Mouse (Mus musculus): ENCODE data around the gene Specc1l.

Specc1l gene

DNA sequence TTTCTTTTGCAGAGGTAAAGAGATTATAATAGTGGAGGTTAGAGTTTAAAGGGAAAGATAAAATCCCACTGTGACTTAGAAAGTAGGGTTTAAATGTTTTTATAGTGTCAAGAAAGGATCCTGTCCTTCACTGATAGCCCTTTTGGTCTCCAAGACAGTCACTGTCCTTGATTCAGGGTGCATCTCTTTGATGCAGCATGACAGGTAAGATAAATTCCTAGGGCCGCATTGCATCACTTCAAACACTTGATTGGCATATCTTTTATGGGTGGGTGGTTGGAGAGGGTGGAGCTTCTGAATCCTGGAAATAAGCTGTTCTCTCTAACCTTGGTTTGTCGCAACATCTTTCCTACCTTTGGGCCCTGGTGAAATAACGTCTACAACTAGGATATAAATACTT lies 15.5 kb downstream of the Specc1l start:
- DNase-seq, result no peak

GRCm38 (mm10) chr10:75230572-75230971 lies 18.7 kb downstream of the Specc1l start:
- no peak for DNase-seq

GRCm38 (mm10) chr10:75231876-75232275 lies 20.0 kb downstream of the Specc1l start:
- DNase-seq, result no peak

DNA sequence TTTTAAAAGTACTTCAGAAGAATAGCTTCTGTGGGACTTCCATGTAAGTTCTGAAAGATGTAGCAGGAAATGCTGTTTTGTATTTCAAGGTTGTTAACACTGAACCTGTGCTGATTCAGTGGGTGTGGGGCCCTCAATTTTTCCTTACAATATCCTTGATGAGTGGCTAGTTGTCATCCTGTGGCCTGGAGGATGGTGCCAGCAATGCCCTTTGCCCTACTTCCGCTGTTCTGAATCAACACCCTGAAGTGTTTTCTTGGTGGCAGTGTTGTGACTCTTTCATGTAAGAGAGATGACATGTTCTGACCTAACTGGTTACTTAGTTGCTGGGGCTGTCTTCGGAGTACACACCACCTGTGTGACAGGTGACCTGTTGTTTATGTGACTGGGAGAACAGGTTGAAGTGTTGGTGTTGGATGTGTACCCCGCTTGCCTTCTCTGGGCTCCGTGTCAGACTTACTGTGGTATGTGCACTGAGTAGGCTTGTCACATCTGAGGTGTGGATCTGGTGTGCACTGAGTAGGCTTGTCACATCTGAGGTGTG lies 20.8 kb downstream of the Specc1l start:
- no peak for DNase-seq

GRCm38 (mm10) chr10:75233489-75233888 lies 21.6 kb downstream of the Specc1l start:
- DNase-seq, result peak; percentile 8

GRCm38 (mm10) chr10:75235726-75236125 lies 23.9 kb downstream of the Specc1l start:
- no peak for DNase-seq

GRCm38 (mm10) chr10:75236156-75236555 lies 24.3 kb downstream of the Specc1l start:
- no peak for DNase-seq

DNA sequence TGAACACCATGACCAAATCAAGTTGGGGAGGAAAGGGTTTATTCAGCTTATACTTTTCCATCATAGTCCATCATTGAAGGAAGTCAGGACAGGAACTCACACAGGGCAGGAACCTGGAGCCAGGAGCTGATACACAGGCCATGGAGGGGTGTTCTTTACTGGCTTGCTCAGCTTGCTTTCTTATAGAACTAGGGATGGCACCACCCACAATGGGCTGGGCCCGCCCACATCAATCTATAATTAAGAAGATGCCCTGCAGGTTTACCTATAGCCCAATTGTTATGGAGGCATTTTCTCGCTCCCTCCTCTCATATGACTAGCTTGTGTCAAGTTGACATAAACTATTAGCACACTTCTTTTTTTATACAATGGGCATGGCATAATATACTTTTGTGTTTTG lies 25.3 kb downstream of the Specc1l start:
- DNase-seq, result no peak

- no peak for DNase-seq
Measured at GRCm38 (mm10) chr10:75240583-75241250, 28.8 kb downstream of the Specc1l start.

- DNase-seq, result no peak
Measured at GRCm38 (mm10) chr10:75245806-75246205, 33.9 kb downstream of the Specc1l start.

- no peak for DNase-seq
Measured at GRCm38 (mm10) chr10:75246331-75246730, 34.5 kb downstream of the Specc1l start.

DNA sequence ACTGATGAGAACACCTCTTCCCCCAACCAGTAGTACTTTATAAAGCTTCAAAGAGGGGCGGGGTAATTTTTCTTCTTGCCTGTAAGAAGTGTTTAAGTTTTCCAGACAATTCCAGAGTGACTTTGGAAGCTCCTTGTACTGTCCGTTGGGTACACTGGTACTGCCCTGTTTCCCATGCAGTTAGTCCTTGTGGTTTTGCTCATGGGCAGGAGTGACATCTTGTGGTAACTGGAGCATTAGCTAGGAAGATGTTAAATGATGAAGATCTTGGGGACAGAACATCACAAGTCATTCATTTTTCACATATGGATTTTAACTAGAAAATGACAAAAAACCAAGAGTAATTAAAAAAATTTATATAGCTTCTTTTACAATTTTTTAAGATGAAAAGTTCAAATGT lies 39.1 kb downstream of the Specc1l start:
- peak; percentile 12 for DNase-seq

- peak; percentile 34 for DNase-seq
Measured at GRCm38 (mm10) chr10:75252301-75253022, 40.6 kb downstream of the Specc1l start.

DNA sequence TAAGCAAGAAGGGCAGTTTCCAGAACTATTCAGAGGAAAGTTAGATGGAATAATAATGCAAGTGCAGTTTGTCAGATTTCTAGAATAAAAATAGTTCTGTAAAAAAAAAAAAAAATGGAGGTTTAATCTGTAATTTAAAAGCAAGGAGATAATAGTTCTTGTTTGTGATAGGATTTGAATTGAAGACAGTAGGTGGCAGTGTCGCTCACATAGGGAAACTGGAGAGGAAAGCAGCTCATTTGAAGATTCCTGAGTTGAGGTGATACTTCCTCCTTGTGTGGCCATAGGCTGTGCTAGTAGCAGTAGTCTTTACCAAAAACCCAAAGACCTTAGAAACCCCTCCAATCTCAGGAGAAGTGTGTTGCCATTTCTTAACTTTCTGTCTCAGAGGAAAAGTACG lies 43.2 kb downstream of the Specc1l start:
- peak; percentile 43 for DNase-seq

DNA sequence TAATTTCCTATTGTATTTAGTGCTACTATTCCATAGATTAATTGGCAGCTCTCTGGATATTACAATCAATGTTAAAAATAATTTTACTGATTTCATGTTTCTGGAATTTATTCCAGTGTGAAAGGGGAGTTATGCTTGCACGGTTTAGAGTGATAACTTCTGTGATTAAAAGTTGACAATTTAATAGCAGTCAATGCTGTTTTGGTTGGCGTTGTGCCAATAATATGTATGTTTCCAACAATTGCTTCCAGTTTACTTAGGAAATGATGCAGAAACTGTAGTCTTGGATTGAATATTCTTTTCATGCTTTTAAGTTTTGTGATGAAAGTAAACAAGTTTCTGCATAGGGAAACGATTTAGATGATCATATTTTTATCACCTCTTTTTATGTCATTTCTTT lies 45.5 kb downstream of the Specc1l start:
- DNase-seq, result no peak

DNA sequence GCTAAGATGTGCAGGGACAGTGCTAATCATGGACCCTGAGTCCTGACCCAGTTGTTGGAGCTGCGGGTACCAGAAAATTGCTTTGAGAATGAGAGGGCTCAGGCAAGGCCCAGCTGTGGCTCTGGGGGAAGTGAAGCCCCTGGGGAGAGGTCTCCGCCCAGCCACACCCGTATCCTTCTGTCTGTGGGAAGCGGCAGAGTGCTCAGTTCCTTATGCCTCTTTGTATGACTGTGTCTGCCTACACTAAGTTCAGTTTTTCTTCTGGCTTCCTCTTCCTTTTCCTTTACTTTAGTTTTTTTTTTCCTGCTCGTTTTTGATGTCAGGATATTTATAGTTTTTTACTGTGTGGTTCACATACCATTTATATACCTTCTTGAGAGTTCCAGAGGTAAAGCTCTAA lies 46.4 kb downstream of the Specc1l start:
- no peak for DNase-seq

GRCm38 (mm10) chr10:75261268-75261667 lies 49.4 kb downstream of the Specc1l start:
- no peak for DNase-seq

DNA sequence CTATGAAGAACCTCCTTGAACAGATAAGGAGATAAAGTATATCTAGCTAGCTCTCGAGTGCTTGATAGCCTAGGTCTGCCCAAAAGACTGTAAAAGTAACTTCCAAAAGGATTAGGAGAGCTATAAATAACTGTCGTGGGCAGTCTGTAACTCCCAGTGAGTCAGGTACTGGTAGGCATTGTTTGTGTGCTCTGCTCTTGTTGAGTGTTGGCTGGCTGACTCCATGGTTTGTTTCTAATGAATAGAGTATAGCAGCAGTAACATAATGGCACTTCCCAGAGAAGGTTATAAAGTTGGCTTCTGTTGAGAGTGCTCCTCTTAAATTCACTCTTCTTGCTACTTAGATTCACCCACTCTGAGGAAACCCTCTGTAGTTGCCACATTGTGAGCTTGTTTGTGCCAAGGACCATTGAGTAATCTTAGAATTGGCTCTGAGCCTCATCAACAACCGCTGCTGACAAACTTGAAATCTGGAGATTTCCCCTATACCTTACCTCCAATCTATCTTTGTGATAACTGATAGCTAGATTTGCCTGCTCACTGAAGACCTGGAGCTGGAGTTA lies 53.2 kb downstream of the Specc1l start:
- DNase-seq, result no peak

DNA sequence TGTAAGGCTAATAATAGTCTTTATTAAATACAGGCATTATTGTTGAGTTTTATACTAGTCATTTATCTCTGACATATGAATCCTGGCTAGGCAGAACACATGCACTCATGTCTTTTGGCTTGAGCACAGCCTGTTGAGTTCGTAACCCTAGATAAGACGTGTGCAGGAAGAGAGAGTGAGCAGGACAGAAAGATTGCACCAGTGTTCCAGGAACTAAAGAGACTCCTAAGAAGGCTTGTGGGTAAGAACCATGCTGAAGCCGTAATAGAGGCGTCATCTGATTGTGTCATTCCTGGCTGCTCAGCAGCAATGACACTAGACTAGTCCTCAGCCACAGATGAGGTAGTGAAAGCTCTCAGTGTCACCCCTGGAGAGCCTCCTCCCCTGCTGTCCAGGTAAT lies 61.1 kb downstream of the Specc1l start:
- DNase-seq, result no peak

DNA sequence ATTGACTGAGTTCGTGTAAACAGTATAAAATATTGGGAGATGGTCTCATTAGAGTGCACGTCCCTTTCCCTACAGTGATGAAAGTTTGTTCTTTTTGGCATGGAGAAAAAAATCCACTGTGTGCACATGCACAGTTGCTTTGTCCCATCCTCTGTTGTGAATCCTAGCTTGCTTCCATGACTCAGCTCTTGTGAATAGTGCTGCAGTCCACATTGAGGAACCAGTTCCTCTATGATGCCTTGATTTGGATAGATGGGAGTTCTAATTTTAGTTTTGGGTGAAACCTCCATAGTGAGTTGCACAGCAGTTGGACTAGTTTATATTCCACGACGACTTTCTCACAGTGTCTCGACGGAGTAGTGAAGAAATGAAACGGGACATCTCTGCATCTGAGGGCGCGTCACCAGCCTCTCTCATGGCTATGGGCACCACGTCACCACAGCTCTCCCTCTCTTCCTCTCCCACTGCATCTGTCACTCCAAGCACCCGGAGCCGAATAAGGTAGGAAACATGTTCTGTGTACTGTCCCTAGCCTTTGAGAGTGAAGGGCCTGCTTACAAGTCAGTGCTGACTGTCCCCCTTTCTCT lies 64.6 kb downstream of the Specc1l start:
- no peak for DNase-seq

DNA sequence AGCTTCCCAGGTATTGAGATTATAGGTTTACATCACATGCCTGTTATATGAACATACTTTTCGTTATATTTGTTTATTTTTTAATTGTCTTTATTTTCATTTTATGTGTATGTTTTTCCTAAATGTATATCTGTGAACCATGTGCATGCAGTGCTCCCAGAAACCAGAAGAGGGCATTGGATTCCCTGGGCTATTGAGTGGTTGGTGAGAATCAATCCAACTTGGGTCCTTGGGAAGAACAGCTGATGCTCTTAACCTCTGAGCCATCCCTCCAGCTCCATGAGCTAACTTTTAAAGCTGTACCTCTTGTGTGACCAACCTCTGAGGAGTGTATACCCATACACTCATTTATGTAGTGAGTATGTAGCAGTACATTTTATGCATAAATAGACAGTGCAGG lies 65.6 kb downstream of the Specc1l start:
- peak; percentile 20 for DNase-seq

GRCm38 (mm10) chr10:75282648-75283047 lies 70.8 kb downstream of the Specc1l start:
- no peak for DNase-seq

GRCm38 (mm10) chr10:75283821-75284220 lies 71.9 kb downstream of the Specc1l start:
- no peak for DNase-seq

- no peak for DNase-seq
Measured at GRCm38 (mm10) chr10:75288579-75288978, 76.7 kb downstream of the Specc1l start.
